Comparison of ENCODE assay signal across 28 mouse cellular contexts in the genomic region with DNA sequence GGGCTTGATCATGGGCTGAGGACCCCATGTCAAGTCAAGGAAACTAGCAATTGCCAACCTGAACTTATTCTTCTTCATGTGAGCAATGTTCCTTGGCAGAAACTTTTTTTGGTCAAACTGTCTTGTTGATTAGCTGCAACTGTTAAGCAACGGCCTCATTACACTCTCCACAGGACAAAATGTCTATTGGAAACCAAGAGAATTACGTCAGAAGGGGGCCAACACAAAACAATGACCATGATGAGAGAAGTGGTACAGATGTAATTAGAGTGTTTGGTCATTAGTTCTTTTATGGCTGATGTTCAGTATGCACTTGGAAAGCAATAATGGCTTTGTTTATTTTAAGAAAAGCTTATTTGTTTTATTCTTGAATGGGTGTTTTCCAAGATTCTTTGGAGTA.
DNase-seq lines count a peak whose midpoint lies in the region; ATAC-seq and TF ChIP-seq lines count a peak whose summit lies in the region.
"Had no signal": no experiment of that assay in that cellular context is flagged by ENCODE, and none has a peak within 500 bp of the region (broad histone marks: within the 10 kb centered on the region; RNA-seq: fewer than 3 reads in every experiment).

No protein-coding gene starts in this region.

- 39% methylated on average over 2 of the region's 2 CpGs for WGBS in forebrain, embryonic 11.5 days
- WGBS in forebrain, postnatal 0 days, result 20% methylated on average over 2 of the region's 2 CpGs
- WGBS in forebrain, embryonic 14.5 days, result 14% methylated on average over 2 of the region's 2 CpGs

- no peak overlapping the region for H3K4me3 ChIP-seq in forebrain, embryonic 11.5 days (ENCODE audit: low read depth, low read length)
- H3K4me3 ChIP-seq in forebrain, postnatal 0 days (ENCODE audit: low read depth, low read length), result no peak overlapping the region
- no peak overlapping the region for H3K4me3 ChIP-seq in forebrain, embryonic 14.5 days (ENCODE audit: low read depth, low read length)
- H3K4me3 ChIP-seq: embryonic facial prominence, embryonic 10.5 days; embryonic facial prominence, embryonic 13.5 days; erythroblast, embryonic 14.5 days; gastrocnemius, adult 2 months; heart, embryonic 12.5 days; heart, embryonic 15.5 days; hindbrain, embryonic 10.5 days; hindbrain, embryonic 13.5 days; intestine, embryonic 15.5 days had no signal

- no peak for TF ChIP-seq CTCF in forebrain, postnatal 0 days (IDR thresholded peaks at IDR 0.05; ENCODE audit: low read depth)

- no peaks in the 10 kb centered on the region for H3K27me3 ChIP-seq in forebrain, embryonic 11.5 days (ENCODE audit: control insufficient read depth, insufficient read depth, low read length)
- H3K27me3 ChIP-seq in forebrain, postnatal 0 days (ENCODE audit: insufficient read depth, low read length), result no peaks in the 10 kb centered on the region
- no peaks in the 10 kb centered on the region for H3K27me3 ChIP-seq in forebrain, embryonic 14.5 days (replicated peaks; ENCODE audit: control insufficient read depth, insufficient read depth, low read length)
- H3K27me3 ChIP-seq: embryonic facial prominence, embryonic 13.5 days; heart, embryonic 12.5 days; heart, embryonic 15.5 days; hindbrain, embryonic 13.5 days; intestine, embryonic 15.5 days; Patski had no signal

- H3K36me3 ChIP-seq in forebrain, embryonic 11.5 days (ENCODE audit: control insufficient read depth, insufficient read depth, low read length), result no peaks in the 10 kb centered on the region
- no peaks in the 10 kb centered on the region for H3K36me3 ChIP-seq in forebrain, postnatal 0 days (ENCODE audit: insufficient read depth)
- H3K36me3 ChIP-seq in forebrain, embryonic 14.5 days (ENCODE audit: control insufficient read depth, insufficient read depth, low read length), result no peaks in the 10 kb centered on the region
- H3K36me3 ChIP-seq: embryonic facial prominence, embryonic 10.5 days; embryonic facial prominence, embryonic 13.5 days; heart, embryonic 12.5 days; heart, embryonic 15.5 days; hindbrain, embryonic 10.5 days; hindbrain, embryonic 13.5 days; intestine, embryonic 15.5 days had no signal

- H3K4me2 ChIP-seq in forebrain, embryonic 11.5 days (ENCODE audit: low read depth, low read length, severe bottlenecking), result no peak overlapping the region
- H3K4me2 ChIP-seq in forebrain, postnatal 0 days (ENCODE audit: low read depth), result no peak overlapping the region
- H3K4me2 ChIP-seq in forebrain, embryonic 14.5 days (ENCODE audit: low read length), result no peak overlapping the region
- H3K4me2 ChIP-seq: embryonic facial prominence, embryonic 13.5 days; heart, embryonic 12.5 days; heart, embryonic 15.5 days; hindbrain, embryonic 13.5 days; intestine, embryonic 15.5 days had no signal

- H3K9me3 ChIP-seq in forebrain, embryonic 11.5 days (ENCODE audit: control insufficient read depth, low read length), result no peaks in the 10 kb centered on the region
- no peaks in the 10 kb centered on the region for H3K9me3 ChIP-seq in forebrain, postnatal 0 days (ENCODE audit: low read length)
- no peaks in the 10 kb centered on the region for H3K9me3 ChIP-seq in forebrain, embryonic 14.5 days (replicated peaks; ENCODE audit: control insufficient read depth, low read length)
- H3K9me3 ChIP-seq: embryonic facial prominence, embryonic 10.5 days; embryonic facial prominence, embryonic 13.5 days; heart, embryonic 12.5 days; heart, embryonic 15.5 days; hindbrain, embryonic 10.5 days; hindbrain, embryonic 13.5 days; intestine, embryonic 15.5 days had no signal

- ATAC-seq in forebrain, embryonic 11.5 days (replicated peaks; ENCODE audit: low FRiP score), result peak; percentile 78
- ATAC-seq in forebrain, postnatal 0 days, result no peak
- peak; percentile 81 for ATAC-seq in forebrain, embryonic 14.5 days
- ATAC-seq in granulocyte monocyte progenitor cell, adult 5-6 weeks (replicated peaks; ENCODE audit: poor library complexity, severe bottlenecking), result no peak
- ATAC-seq: hindbrain, embryonic 16.5 days; intestine, embryonic 15.5 days; Patski had no signal

- no peaks in the 10 kb centered on the region for H3K4me1 ChIP-seq in forebrain, embryonic 11.5 days (replicated peaks; ENCODE audit: control insufficient read depth, insufficient read depth, low read length)
- no peaks in the 10 kb centered on the region for H3K4me1 ChIP-seq in forebrain, postnatal 0 days (ENCODE audit: insufficient read depth)
- H3K4me1 ChIP-seq in forebrain, embryonic 14.5 days (ENCODE audit: control insufficient read depth, insufficient read depth, low read length), result no peaks in the 10 kb centered on the region
- H3K4me1 ChIP-seq: embryonic facial prominence, embryonic 10.5 days; embryonic facial prominence, embryonic 13.5 days; heart, embryonic 12.5 days; heart, embryonic 15.5 days; hindbrain, embryonic 10.5 days; hindbrain, embryonic 13.5 days; intestine, embryonic 15.5 days had no signal

- no peak for DNase-seq in forebrain, embryonic 11.5 days (ENCODE audit: low spot score)
- DNase-seq in forebrain, postnatal 0 days, result no peak
- peak; percentile 16 for DNase-seq in Muller cell, postnatal 12 days (ENCODE audit: inconsistent ontology term)
- peak; percentile 61 for DNase-seq in forebrain, embryonic 14.5 days (ENCODE audit: low spot score)
- no peak for DNase-seq in left cerebral cortex, postnatal 14 days (ENCODE audit: low spot score in 2 of 2)
- DNase-seq: adrenal gland, postnatal 10 days; cerebellum, adult 11-12 months; cerebellum, adult 8-10 months; cerebellum, postnatal 10 days; cerebellum, postnatal 36 days; embryo, embryonic 11 days; gastrocnemius, adult 2 months; gastrocnemius, postnatal 14 days; heart, adult 18-20 months; heart, postnatal 10 days; heart, postnatal 36 days; kidney, adult 11 months had no signal

- intact Hi-C loops in left cerebral cortex, postnatal 14 days (cut with DNase I), result loop anchor here (10.0 kb wide), 1 partner anchor 271 kb away; no protein-coding TSS in a partner anchor

- no peak overlapping the region for H3K27ac ChIP-seq in forebrain, embryonic 11.5 days (ENCODE audit: low read depth, low read length)
- no peak overlapping the region for H3K27ac ChIP-seq in forebrain, postnatal 0 days (ENCODE audit: low read depth, low read length)
- no peak overlapping the region for H3K27ac ChIP-seq in forebrain, embryonic 14.5 days (ENCODE audit: low read depth, low read length)
- H3K27ac ChIP-seq: embryonic facial prominence, embryonic 10.5 days; embryonic facial prominence, embryonic 13.5 days; gastrocnemius, adult 2 months; heart, embryonic 15.5 days; hindbrain, embryonic 10.5 days; hindbrain, embryonic 13.5 days; intestine, embryonic 15.5 days had no signal

- no peak overlapping the region for H3K9ac ChIP-seq in forebrain, embryonic 11.5 days (ENCODE audit: low read length)
- no peak overlapping the region for H3K9ac ChIP-seq in forebrain, postnatal 0 days
- no peak overlapping the region for H3K9ac ChIP-seq in forebrain, embryonic 14.5 days (ENCODE audit: low read length)
- H3K9ac ChIP-seq: embryonic facial prominence, embryonic 13.5 days; heart, embryonic 12.5 days; heart, embryonic 15.5 days; hindbrain, embryonic 13.5 days; intestine, embryonic 15.5 days had no signal

Comparison
In these comparisons a context has a peak if more than half of its experiments do, and no peak if none do; other contexts are left out.
1. ATAC-seq: peak in forebrain, embryonic 11.5 days (single experiment) and forebrain, embryonic 14.5 days (single experiment); none in forebrain, postnatal 0 days (single experiment) and granulocyte monocyte progenitor cell, adult 5-6 weeks (single experiment).
2. DNase-seq: peak in Muller cell, postnatal 12 days (single experiment) and forebrain, embryonic 14.5 days (single experiment); none in forebrain, embryonic 11.5 days (single experiment), forebrain, postnatal 0 days (single experiment) and left cerebral cortex, postnatal 14 days (0 of 2).